Mouse (Mus musculus) CH12.LX (cell line): ENCODE measurements around the gene Zfp53.

ENCODE experiments used
- CTCF ChIP-seq, 2 experiments: IDR thresholded peaks in 1 of 2; conservative IDR thresholded peaks in 1 of 2; 2 replicates each; pipeline ENCODE4 v1.5.1; 2011 to 2012; ENCODE audit warnings: low read depth in 2 of 2, low read length in 2 of 2, improper control_type of control experiment in 1 of 2, inconsistent platforms in 1 of 2, mild to moderate bottlenecking in 1 of 2, moderate library complexity in 1 of 2
- POLR2A ChIP-seq: IDR thresholded peaks from 2 replicates; pipeline ENCODE4 v1.6.1; 2011; ENCODE audit warnings: low read depth, mild to moderate bottlenecking, improper control_type of control experiment, low read length
- TBP ChIP-seq: conservative IDR thresholded peaks from 2 replicates; pipeline ENCODE4 v1.6.1; 2011; ENCODE audit warnings: low read depth, low read length, improper control_type of control experiment

- TF ChIP-seq CTCF (conservative IDR thresholded peaks at IDR 0.05 in 1 of 2, IDR thresholded peaks at IDR 0.05 in 1 of 2; ENCODE audit: low read depth in 2 of 2, low read length in 2 of 2) (no peak), TBP (no peak), POLR2A (no peak)
Measured at GRCm38 (mm10) chr17:21489500-21490001, 753 bp downstream of the Zfp53 start.
